10 mouse cellular contexts compared by ENCODE assay signal in genomic region chr10:77634452-77635231, GRCm38 (mm10). TPM values are rescaled to one million over a fixed set of nuclear protein-coding genes. Genes with fewer than 3 reads are reported as not detected.
A peak's percentile ranks its signal among the peaks of the same experiment; 100 is the strongest.
DNase-seq lines count a peak whose midpoint lies in the region; ATAC-seq and TF ChIP-seq lines count a peak whose summit lies in the region.
"Had no signal": no experiment of that assay in that cellular context is flagged by ENCODE, and none has a peak within 500 bp of the region (broad histone marks: within the 10 kb centered on the region; RNA-seq: fewer than 3 reads in every experiment).

No protein-coding gene starts in this region.

- H3K27ac ChIP-seq in liver, adult 2 months (replicated peaks; ENCODE audit: insufficient read depth, low read depth, low read length): peak overlapping the region; percentile 54
- H3K27ac ChIP-seq in bone marrow, adult 2 months (ENCODE audit: control insufficient read depth, insufficient read depth, low read depth, low read length, poor library complexity): peak overlapping the region; percentile 54; the same call in 1 of the 2 replicates
- peak overlapping the region; percentile 74 for H3K27ac ChIP-seq in heart, embryonic 15.5 days
- H3K27ac ChIP-seq in midbrain, embryonic 16.5 days (ENCODE audit: low read length): no peak overlapping the region
- H3K27ac ChIP-seq: limb, embryonic 12.5 days had no signal

- H3K27me3 ChIP-seq in liver, adult 2 months (ENCODE audit: control insufficient read depth, insufficient read depth, low read length): no peaks in the 10 kb centered on the region
- no peaks in the 10 kb centered on the region for H3K27me3 ChIP-seq in heart, embryonic 15.5 days
- H3K27me3 ChIP-seq in midbrain, embryonic 16.5 days (ENCODE audit: control insufficient read depth, insufficient read depth, low read depth, low read length): no peaks in the 10 kb centered on the region
- H3K27me3 ChIP-seq: limb, embryonic 12.5 days had no signal

- TF ChIP-seq CTCF in liver, adult 2 months (IDR thresholded peaks at IDR 0.05; ENCODE audit: low read depth, low read length): no peak
- no peak for TF ChIP-seq CTCF in bone marrow, adult 2 months (IDR thresholded peaks at IDR 0.05; ENCODE audit: control insufficient read depth, insufficient read depth, low read length)

- 43% methylated on average over 13 of the region's 13 CpGs for whole genome bisulfite sequencing in liver, adult 2 months
- WGBS in bone marrow, adult 2 months: 37% methylated on average over 13 of the region's 13 CpGs
- 30% methylated on average over 13 of the region's 13 CpGs for WGBS in heart, embryonic 15.5 days
- 55% methylated on average over 13 of the region's 13 CpGs for WGBS in midbrain, embryonic 16.5 days

- H3K9me3 ChIP-seq in heart, embryonic 15.5 days (replicated peaks): no peaks in the 10 kb centered on the region
- no peaks in the 10 kb centered on the region for H3K9me3 ChIP-seq in midbrain, embryonic 16.5 days (replicated peaks; ENCODE audit: control insufficient read depth, low read length, poor library complexity, severe bottlenecking)
- H3K9me3 ChIP-seq: limb, embryonic 12.5 days had no signal

- no peak overlapping the region for H3K4me3 ChIP-seq in liver, adult 2 months (ENCODE audit: insufficient read depth, low read depth, low read length)
- H3K4me3 ChIP-seq in bone marrow, adult 2 months (replicated peaks; ENCODE audit: control insufficient read depth, low read depth, low read length): no peak overlapping the region
- no peak overlapping the region for H3K4me3 ChIP-seq in heart, embryonic 15.5 days
- H3K4me3 ChIP-seq in midbrain, embryonic 16.5 days (ENCODE audit: low read depth, low read length): no peak overlapping the region
- H3K4me3 ChIP-seq: limb, embryonic 12.5 days had no signal

- peaks cover 18% of the 10 kb centered on the region; the same call in 1 of the 2 replicates for H3K79me2 ChIP-seq in liver, adult 2 months (ENCODE audit: control insufficient read depth, insufficient read depth, low read length)

- H3K4me2 ChIP-seq in heart, embryonic 15.5 days: 0 out of 2 replicates have a peak overlapping the region, but pooled peaks have one; percentile 10
- no peak overlapping the region for H3K4me2 ChIP-seq in midbrain, embryonic 16.5 days (ENCODE audit: low read length)
- H3K4me2 ChIP-seq: limb, embryonic 12.5 days had no signal

- DNase-seq in liver, adult 2 months (ENCODE audit: extremely low read depth, low read depth, low spot score): no peak
- DNase-seq in liver: no peak
- DNase-seq in adrenal gland, adult 18-20 months (ENCODE audit: low spot score in 2 of 2): no peak
- no peak for DNase-seq in cerebellum, adult 8-10 months
- DNase-seq in thymus, postnatal 10 days (ENCODE audit: low spot score in 2 of 2): no peak
- DNase-seq: cerebellum, adult 11-12 months had no signal

- peaks cover 49% of the 10 kb centered on the region for H3K4me1 ChIP-seq in liver, adult 2 months (ENCODE audit: control insufficient read depth, insufficient read depth, low read length)
- peaks cover 9% of the 10 kb centered on the region for H3K4me1 ChIP-seq in bone marrow, adult 2 months (ENCODE audit: control insufficient read depth, insufficient read depth, low read length)
- H3K4me1 ChIP-seq in heart, embryonic 15.5 days (replicated peaks): peaks cover 54% of the 10 kb centered on the region
- H3K4me1 ChIP-seq in midbrain, embryonic 16.5 days (ENCODE audit: control insufficient read depth, insufficient read depth, low read length): no peaks in the 10 kb centered on the region; the same call in 1 of the 2 replicates
- H3K4me1 ChIP-seq: limb, embryonic 12.5 days had no signal

- ATAC-seq in heart, embryonic 15.5 days (replicated peaks; ENCODE audit: insufficient number of reproducible peaks, insufficient read depth, low FRiP score, low read depth): peak; percentile 87
- peak; percentile 36; the same call in 1 of the 2 replicates for ATAC-seq in midbrain, embryonic 16.5 days

- H3K9ac ChIP-seq in liver, adult 2 months (ENCODE audit: low read depth, low read length): no peak overlapping the region
- H3K9ac ChIP-seq in heart, embryonic 15.5 days: no peak overlapping the region
- no peak overlapping the region for H3K9ac ChIP-seq in midbrain, embryonic 16.5 days (ENCODE audit: low read depth, low read length)
- H3K9ac ChIP-seq: limb, embryonic 12.5 days had no signal

- 0 out of 2 replicates have a peak, but pooled peaks cover 3% of the 10 kb centered on the region for H3K36me3 ChIP-seq in liver, adult 2 months (ENCODE audit: control insufficient read depth, insufficient read depth, low read length)
- peaks cover 18% of the 10 kb centered on the region for H3K36me3 ChIP-seq in heart, embryonic 15.5 days
- peaks cover 4% of the 10 kb centered on the region; the same call in 1 of the 2 replicates for H3K36me3 ChIP-seq in midbrain, embryonic 16.5 days (ENCODE audit: control insufficient read depth, insufficient read depth, low read length)

- no peak for TF ChIP-seq POLR2A in liver, adult 2 months (IDR thresholded peaks at IDR 0.05; ENCODE audit: extremely low read depth, insufficient read depth, low read length)
- TF ChIP-seq POLR2A in bone marrow, adult 2 months (IDR thresholded peaks at IDR 0.05; ENCODE audit: borderline replicate concordance, control insufficient read depth, low read depth, low read length): no peak

RNA-seq across cellular contexts. Expression of gene Ube2g2, which starts 12.6 kb away (rescaled TPM):
- 21.6 and 22.3 TPM in 2 replicates for total RNA-seq in liver, adult 2 months (2014; rRNA removed)
- polyA plus RNA-seq in liver, adult 2 months (2012; rRNA removed): 30.4 and 34.2 TPM in 2 replicates
- polyA plus RNA-seq in bone marrow, adult 2 months (2011; ENCODE audit: insufficient read depth, insufficient read length, low replicate concordance, missing spikeins): 21.5 and 35.5 TPM in 2 replicates
- polyA plus RNA-seq in heart, embryonic 15.5 days (2015; fragmentation: Nextera tagmentation; extraction: Ambion mirVana): 66.3 and 85.1 TPM in 2 replicates
- 80.9 and 81.8 TPM in 2 replicates for polyA plus RNA-seq in midbrain, embryonic 16.5 days (2015; fragmentation: Nextera tagmentation; extraction: Ambion mirVana)
- total RNA-seq in adrenal gland, adult 18-20 months (2021): 10 to 100 TPM; 67.2 to 74.1 TPM

RNA-seq across cellular contexts. Expression of gene Gm49325, which starts 28.6 kb away (rescaled TPM):
- 0.47 TPM in 1 of 2 replicates, not detected in the other for total RNA-seq in liver, adult 2 months (2014; rRNA removed)
- not detected in 2 replicates for polyA plus RNA-seq in liver, adult 2 months (2012; rRNA removed)
- polyA plus RNA-seq in bone marrow, adult 2 months (2011; ENCODE audit: insufficient read depth, insufficient read length, low replicate concordance, missing spikeins): not detected in 2 replicates
- 0.60 and 3.9 TPM in 2 replicates for polyA plus RNA-seq in heart, embryonic 15.5 days (2015; fragmentation: Nextera tagmentation; extraction: Ambion mirVana)
- 1.5 and 2.9 TPM in 2 replicates for polyA plus RNA-seq in midbrain, embryonic 16.5 days (2015; fragmentation: Nextera tagmentation; extraction: Ambion mirVana)
- total RNA-seq in adrenal gland, adult 18-20 months (2021): 10 to 100 TPM; 13.1 to 17.1 TPM

RNA-seq across cellular contexts. Expression of gene Sumo3, which starts 28.7 kb away (rescaled TPM):
- 59.6 and 108 TPM in 2 replicates for total RNA-seq in liver, adult 2 months (2014; rRNA removed)
- polyA plus RNA-seq in liver, adult 2 months (2012; rRNA removed): 170 and 226 TPM in 2 replicates
- polyA plus RNA-seq in bone marrow, adult 2 months (2011; ENCODE audit: insufficient read depth, insufficient read length, low replicate concordance, missing spikeins): 69.9 and 76.0 TPM in 2 replicates
- 138 and 169 TPM in 2 replicates for polyA plus RNA-seq in heart, embryonic 15.5 days (2015; fragmentation: Nextera tagmentation; extraction: Ambion mirVana)
- polyA plus RNA-seq in midbrain, embryonic 16.5 days (2015; fragmentation: Nextera tagmentation; extraction: Ambion mirVana): 315 and 350 TPM in 2 replicates
- 10 to 100 TPM; 91.8 to 98.8 TPM for total RNA-seq in adrenal gland, adult 18-20 months (2021)

RNA-seq across cellular contexts. Expression of gene Tspear, which starts 51.7 kb away (rescaled TPM):
- 0.07 and 0.09 TPM in 2 replicates for total RNA-seq in liver, adult 2 months (2014; rRNA removed)
- polyA plus RNA-seq in liver, adult 2 months (2012; rRNA removed): 0.12 and 0.50 TPM in 2 replicates
- polyA plus RNA-seq in bone marrow, adult 2 months (2011; ENCODE audit: insufficient read depth, insufficient read length, low replicate concordance, missing spikeins): not detected in 2 replicates
- polyA plus RNA-seq in heart, embryonic 15.5 days (2015; fragmentation: Nextera tagmentation; extraction: Ambion mirVana): 0.42 TPM in 1 of 2 replicates, not detected in the other
- polyA plus RNA-seq in midbrain, embryonic 16.5 days (2015; fragmentation: Nextera tagmentation; extraction: Ambion mirVana): 1.3 and 1.6 TPM in 2 replicates
- total RNA-seq in adrenal gland, adult 18-20 months (2021): under 1 TPM; 0.27 to 0.51 TPM

RNA-seq across cellular contexts. Expression of gene Pttg1ip, which starts 53.1 kb away (rescaled TPM):
- total RNA-seq in liver, adult 2 months (2014; rRNA removed): 146 and 168 TPM in 2 replicates
- polyA plus RNA-seq in liver, adult 2 months (2012; rRNA removed): 218 and 238 TPM in 2 replicates
- 38.1 and 67.0 TPM in 2 replicates for polyA plus RNA-seq in bone marrow, adult 2 months (2011; ENCODE audit: insufficient read depth, insufficient read length, low replicate concordance, missing spikeins)
- polyA plus RNA-seq in heart, embryonic 15.5 days (2015; fragmentation: Nextera tagmentation; extraction: Ambion mirVana): 105 and 125 TPM in 2 replicates
- polyA plus RNA-seq in midbrain, embryonic 16.5 days (2015; fragmentation: Nextera tagmentation; extraction: Ambion mirVana): 63.6 and 70.8 TPM in 2 replicates
- total RNA-seq in adrenal gland, adult 18-20 months (2021): 100 to 1,000 TPM; 175 to 203 TPM
